Mouse (Mus musculus) neural tube, embryonic 12.5 days (tissue): Measurements from ENCODE around the gene Tnpo1. TPM values are rescaled to one million over a fixed set of nuclear protein-coding genes. Genes with fewer than 3 reads are reported as not detected.
A peak's percentile ranks its signal among the peaks of the same experiment; 100 is the strongest.

Source experiments
- ATAC-seq: fragments of 200-750 bp; cut with Nextera tagmentation; 2 replicates; pipeline ENCODE4 v1.8.0; 2017; ENCODE audit warnings: low read depth, mild to moderate bottlenecking, moderate TSS enrichment, moderate library complexity; ENCODE audit not compliant: low FRiP score
- H3K27ac ChIP-seq: fragments of 300-500 bp; sonication (generic); 2 replicates; pipeline ENCODE4 v1.5.1; 2016
- H3K27me3 ChIP-seq: fragments of 300-500 bp; sonication (generic); replicated peaks from 2 replicates; pipeline ENCODE4 v1.6.1; 2016; ENCODE audit warnings: mild to moderate bottlenecking
- H3K36me3 ChIP-seq: fragments of 300-500 bp; sonication (generic); 2 replicates; pipeline ENCODE4 v1.6.1; 2016; ENCODE audit warnings: mild to moderate bottlenecking
- H3K4me1 ChIP-seq: fragments of 300-500 bp; sonication (generic); 2 replicates; pipeline ENCODE4 v1.6.1; 2016
- H3K4me2 ChIP-seq: fragments of 300-500 bp; sonication (generic); replicated peaks from 2 replicates; pipeline ENCODE4 v1.6.1; 2016; ENCODE audit warnings: mild to moderate bottlenecking
- H3K4me3 ChIP-seq: fragments of 300-500 bp; sonication (generic); 2 replicates; pipeline ENCODE4 v1.5.1; 2016
- H3K9ac ChIP-seq: fragments of 300-500 bp; sonication (generic); 2 replicates; pipeline ENCODE4 v1.6.1; 2016; ENCODE audit warnings: mild to moderate bottlenecking
- H3K9me3 ChIP-seq: fragments of 300-500 bp; sonication (generic); 2 replicates; pipeline ENCODE4 v1.6.1; 2016; ENCODE audit warnings: mild to moderate bottlenecking
- WGBS: fragments of 180-500 bp; shearing (Covaris S2); methylation state at CpG from one replicate; pipeline ENCODE4 v1.1.7; 2016; 5-methylcytosine and 5-hydroxymethylcytosine counted together
- polyA plus RNA-seq: library from polyadenylated mRNA; unstranded; fragments of >200 nt; fragmentation: Nextera tagmentation; extraction: Ambion mirVana; gene quantifications from 2 replicates; pipeline ENCODE4 v1.2.1, GENCODE M21; 2016

The Tnpo1 gene
- polyA plus RNA-seq, 1 experiment from 2014 or later, result 76.4 TPM

DNA sequence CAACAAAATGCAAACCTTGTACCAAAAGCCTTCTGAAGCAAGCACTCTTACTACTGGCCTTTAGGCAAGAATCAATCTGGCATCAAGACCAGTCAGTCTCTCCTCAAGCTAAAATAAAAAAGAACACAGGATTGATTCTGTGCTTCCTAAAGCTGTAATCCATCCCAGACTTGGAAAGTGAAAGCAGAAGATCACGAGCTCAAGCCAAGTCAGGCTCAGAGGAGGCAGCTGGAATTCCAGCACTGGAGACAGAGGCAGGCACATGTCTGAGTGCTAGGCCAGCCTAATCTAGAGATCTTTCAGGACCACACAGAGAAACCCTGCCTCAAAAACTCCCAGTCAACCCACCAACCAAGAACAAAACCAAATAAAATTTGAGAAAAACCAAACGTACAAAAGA, 45.8 kb downstream of the Tnpo1 start:
- ATAC-seq, result no peak
- no peaks in the 10 kb centered on the region for H3K9me3 ChIP-seq

DNA sequence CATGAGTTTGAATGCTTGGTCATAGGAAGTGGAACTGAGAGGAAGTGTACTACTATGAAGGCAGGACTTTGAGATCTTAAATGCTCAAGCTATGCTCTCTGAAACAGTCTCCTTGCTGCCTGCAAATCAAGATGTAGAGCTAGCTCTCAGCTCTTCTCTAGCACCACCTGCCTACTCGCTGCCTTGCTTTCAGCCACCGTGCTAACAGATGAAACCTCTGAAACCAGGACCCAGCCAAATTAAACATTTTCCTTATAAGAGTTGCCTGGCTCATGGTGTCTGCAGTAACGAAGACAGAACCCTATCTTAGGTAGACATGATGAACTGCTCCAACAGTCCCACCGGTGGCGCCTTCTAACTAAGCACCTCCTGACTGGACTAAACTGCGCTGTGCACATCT, 46.8 kb downstream of the Tnpo1 start:
- Histone ChIP-seq H3K4me1 (no peaks in the 10 kb centered on the region), H3K27ac (no peak overlapping the region), H3K9me3 (no peaks in the 10 kb centered on the region), H3K4me2 (no peak overlapping the region), H3K4me3 (no peak overlapping the region), H3K9ac (no peak overlapping the region), H3K27me3 (no peaks in the 10 kb centered on the region), H3K36me3 (peaks cover 62% of the 10 kb centered on the region)
- ATAC-seq, result no peak
- WGBS, result 94% methylated on average over 6 of the region's 6 CpGs

More for the DNA sequence above, 45.8 kb downstream of the Tnpo1 start:
- no peaks in the 10 kb centered on the region for H3K4me1 ChIP-seq
- no peaks in the 10 kb centered on the region for H3K27me3 ChIP-seq
- no peak overlapping the region for H3K4me2 ChIP-seq
- WGBS, result 80% methylated on average over 2 of the region's 2 CpGs
- H3K36me3 ChIP-seq, result peaks cover 60% of the 10 kb centered on the region
- H3K9ac ChIP-seq, result no peak overlapping the region
- H3K4me3 ChIP-seq, result no peak overlapping the region
- no peak overlapping the region for H3K27ac ChIP-seq

DNA sequence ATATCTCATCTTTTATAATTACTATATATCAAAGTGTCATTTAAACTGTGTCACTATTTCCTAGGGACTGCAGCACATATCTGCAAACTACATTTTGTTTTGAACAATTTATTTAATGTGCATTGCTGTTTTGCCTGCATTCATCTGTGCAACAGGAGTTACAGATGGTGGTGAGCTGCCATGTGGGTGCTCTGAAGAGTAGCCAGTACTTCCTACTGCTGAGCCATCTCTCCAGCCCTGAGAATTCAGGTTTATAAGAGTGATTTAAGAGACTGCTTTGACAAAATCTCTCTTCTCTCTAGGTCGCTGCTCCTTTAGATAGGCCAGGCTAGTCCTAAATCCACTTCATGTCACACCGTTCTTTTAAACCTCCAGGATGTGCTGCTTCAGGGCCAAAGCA, 49.0 kb downstream of the Tnpo1 start:
- no peak overlapping the region for H3K27ac ChIP-seq
- no peaks in the 10 kb centered on the region for H3K4me1 ChIP-seq
- H3K4me3 ChIP-seq, result no peak overlapping the region
- H3K27me3 ChIP-seq, result no peaks in the 10 kb centered on the region
- WGBS, result 83% methylated on average over 2 of the region's 2 CpGs
- ATAC-seq, result no peak
- H3K9me3 ChIP-seq, result no peaks in the 10 kb centered on the region
- H3K9ac ChIP-seq, result no peak overlapping the region
- H3K4me2 ChIP-seq, result no peak overlapping the region
- peaks cover 53% of the 10 kb centered on the region for H3K36me3 ChIP-seq

DNA sequence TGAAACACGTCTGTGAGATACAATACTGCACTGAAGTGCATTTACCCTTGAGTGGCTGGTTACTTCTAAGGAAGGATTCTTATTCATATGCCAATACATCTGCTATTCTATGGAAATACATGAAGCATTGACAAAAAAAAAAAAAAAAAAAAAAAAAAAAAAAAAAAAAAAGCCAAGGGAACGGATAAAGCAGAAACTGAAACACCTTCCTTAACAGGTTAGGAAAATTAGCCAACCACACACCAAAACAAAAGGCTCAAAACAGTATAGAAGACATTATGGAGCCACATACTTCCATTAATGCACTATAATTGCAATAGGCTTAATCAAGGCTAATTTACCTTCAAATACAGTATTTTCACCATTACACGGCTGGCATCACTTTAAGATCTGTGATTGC, 51.5 kb downstream of the Tnpo1 start:
- Histone ChIP-seq H3K36me3 (peaks cover 64% of the 10 kb centered on the region), H3K27ac (no peak overlapping the region), H3K4me2 (no peak overlapping the region), H3K27me3 (no peaks in the 10 kb centered on the region), H3K4me3 (no peak overlapping the region), H3K9me3 (no peaks in the 10 kb centered on the region), H3K9ac (no peak overlapping the region), H3K4me1 (no peaks in the 10 kb centered on the region)
- WGBS, result 83% methylated on average over 3 of the region's 3 CpGs
- ATAC-seq, result no peak

DNA sequence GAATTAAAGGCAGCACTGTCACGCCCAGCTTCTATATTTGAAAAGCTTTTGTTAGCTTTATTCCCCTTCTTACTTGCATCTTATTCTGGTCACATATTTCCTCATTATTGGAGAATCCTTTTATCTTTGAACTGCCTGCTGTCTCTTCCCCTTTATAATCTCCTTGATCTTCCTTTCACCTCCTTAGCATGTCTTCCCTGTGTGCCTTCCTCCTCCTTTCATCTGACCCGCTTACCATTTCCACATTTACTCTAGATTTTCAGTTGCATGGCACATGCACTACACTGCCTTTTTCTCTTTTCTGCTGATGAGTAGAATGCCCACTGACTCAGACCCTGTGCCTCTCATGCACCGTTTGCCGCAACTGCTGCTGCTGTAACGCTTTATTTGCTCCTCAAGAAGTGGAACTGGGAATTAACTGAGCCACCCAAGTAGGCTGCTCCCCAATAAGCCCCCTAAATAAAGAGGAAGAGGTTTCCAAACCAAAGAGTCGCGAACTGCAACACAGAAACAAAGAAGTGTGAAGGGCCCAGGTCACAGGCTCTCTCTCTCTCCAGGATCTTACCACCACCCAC, 53.8 kb downstream of the Tnpo1 start:
- Histone ChIP-seq H3K4me3 (no peak overlapping the region), H3K4me1 (no peaks in the 10 kb centered on the region), H3K36me3 (peaks cover 70% of the 10 kb centered on the region), H3K4me2 (no peak overlapping the region), H3K27ac (no peak overlapping the region), H3K9me3 (no peaks in the 10 kb centered on the region), H3K9ac (no peak overlapping the region), H3K27me3 (no peaks in the 10 kb centered on the region)
- no peak for ATAC-seq
- WGBS, result 81% methylated on average over 7 of the region's 7 CpGs

DNA sequence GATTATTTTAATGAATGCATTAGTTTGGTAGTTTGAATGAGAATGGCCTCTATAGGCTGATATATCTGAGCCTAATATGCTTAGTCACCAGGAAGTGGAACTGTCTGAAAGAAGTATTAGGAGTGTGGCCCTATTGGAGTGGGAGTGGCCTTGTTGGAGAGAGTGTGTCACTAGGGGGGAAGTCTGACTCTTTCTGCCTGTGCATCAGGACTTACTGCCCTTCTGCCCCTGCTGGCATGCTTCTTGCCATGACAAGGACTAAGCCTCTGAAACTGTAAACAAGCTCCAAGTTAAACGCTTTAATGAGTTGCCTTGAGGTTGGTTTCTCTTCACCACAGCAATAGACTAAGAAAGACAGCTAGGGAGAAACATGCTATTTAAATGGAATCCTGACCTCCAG, 54.9 kb downstream of the Tnpo1 start:
- no peak for ATAC-seq
- no peaks in the 10 kb centered on the region for H3K27me3 ChIP-seq
- H3K9ac ChIP-seq, result no peak overlapping the region
- no peaks in the 10 kb centered on the region for H3K9me3 ChIP-seq
- H3K4me3 ChIP-seq, result no peak overlapping the region
- no peak overlapping the region for H3K27ac ChIP-seq
- 86% methylated on average over 1 of the region's 1 CpGs for WGBS
- H3K4me2 ChIP-seq, result no peak overlapping the region
- peaks cover 74% of the 10 kb centered on the region for H3K36me3 ChIP-seq
- H3K4me1 ChIP-seq, result no peaks in the 10 kb centered on the region

DNA sequence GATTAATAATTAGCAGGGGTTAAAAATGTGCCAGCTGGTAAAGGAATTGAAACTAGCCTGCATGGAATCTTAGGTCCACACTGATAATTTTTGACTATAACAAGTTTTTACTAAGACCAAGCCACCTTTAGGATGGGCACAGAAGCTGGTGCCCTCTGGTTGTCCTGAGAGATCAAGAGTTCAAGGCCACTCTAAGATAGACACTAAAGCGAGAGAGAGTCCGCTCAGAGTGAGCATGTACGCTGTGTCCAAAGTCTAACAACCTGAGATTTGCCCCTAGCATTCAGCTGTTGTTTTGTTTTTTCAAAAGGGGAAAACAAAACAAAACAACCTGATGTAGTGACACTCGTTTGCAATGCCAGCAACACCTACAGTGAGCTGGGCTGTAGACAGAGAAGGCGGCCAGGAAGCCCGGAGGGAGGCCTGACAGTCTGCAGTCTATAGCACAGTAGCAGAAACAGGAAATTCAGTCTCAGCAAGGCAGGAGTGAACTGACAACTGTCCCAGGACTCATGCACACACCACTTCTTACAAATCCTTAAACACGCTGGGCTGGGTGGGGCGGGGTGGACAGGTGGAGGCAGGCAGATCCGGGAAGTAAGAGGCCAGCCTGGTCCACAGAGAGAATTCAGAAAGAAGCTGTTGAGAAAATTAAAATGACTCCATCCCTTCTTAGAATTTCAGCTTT, 57.8 kb downstream of the Tnpo1 start:
- Histone ChIP-seq H3K27ac (no peak overlapping the region), H3K27me3 (no peaks in the 10 kb centered on the region), H3K4me3 (no peak overlapping the region), H3K4me1 (no peaks in the 10 kb centered on the region), H3K9ac (no peak overlapping the region), H3K9me3 (no peaks in the 10 kb centered on the region), H3K4me2 (no peak overlapping the region), H3K36me3 (peaks cover 81% of the 10 kb centered on the region)
- ATAC-seq, result no peak
- WGBS, result 93% methylated on average over 9 of the region's 9 CpGs

DNA sequence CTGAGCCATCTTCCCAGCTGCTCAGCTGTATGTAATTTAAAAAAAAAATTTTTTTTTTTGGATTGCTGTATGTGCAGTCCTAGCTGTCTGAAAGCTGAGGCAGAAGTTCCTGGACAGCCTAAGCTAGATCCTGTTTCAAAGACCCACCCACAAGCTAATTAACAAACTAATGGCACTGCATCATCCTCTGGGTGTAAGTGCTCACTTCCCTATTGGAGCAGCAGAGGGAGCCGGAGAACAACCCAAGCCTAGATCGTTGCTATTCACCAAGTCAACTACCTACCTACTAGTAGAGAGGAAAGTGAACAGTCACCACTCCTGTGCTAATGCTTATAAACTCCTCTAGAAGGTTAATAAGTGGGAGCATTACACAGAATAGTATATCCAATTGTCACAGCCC, 58.4 kb downstream of the Tnpo1 start:
- peaks cover 84% of the 10 kb centered on the region for H3K36me3 ChIP-seq

DNA sequence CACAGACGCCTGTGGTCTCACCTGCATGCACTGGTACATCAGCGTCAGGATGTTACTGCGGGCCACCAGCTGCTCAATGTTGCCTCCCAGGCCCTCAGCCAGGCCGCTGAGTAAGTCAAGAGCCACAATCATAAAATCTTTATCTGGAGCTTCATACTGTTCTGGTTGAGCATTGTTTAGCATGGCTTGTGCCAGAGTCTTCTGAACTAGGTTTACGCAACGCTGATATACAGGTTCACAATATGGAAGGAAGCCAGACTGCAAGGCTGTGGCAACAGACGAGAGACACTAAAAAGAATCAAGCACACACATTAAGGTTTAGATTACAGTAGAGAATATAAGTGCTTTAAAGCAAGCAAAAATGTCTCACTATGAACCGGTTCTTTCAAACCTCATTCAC, 70.9 kb downstream of the Tnpo1 start:
- no peak overlapping the region for H3K27ac ChIP-seq
- H3K9ac ChIP-seq, result no peak overlapping the region
- no peak overlapping the region for H3K4me2 ChIP-seq
- ATAC-seq, result no peak
- no peaks in the 10 kb centered on the region for H3K4me1 ChIP-seq
- WGBS, result 94% methylated on average over 8 of the region's 8 CpGs
- H3K4me3 ChIP-seq, result no peak overlapping the region
- peaks cover 72% of the 10 kb centered on the region for H3K36me3 ChIP-seq
- no peaks in the 10 kb centered on the region for H3K9me3 ChIP-seq
- H3K27me3 ChIP-seq, result no peaks in the 10 kb centered on the region

More for the DNA sequence above, 58.4 kb downstream of the Tnpo1 start:
- no peak overlapping the region for H3K4me3 ChIP-seq
- no peaks in the 10 kb centered on the region for H3K9me3 ChIP-seq
- H3K4me1 ChIP-seq, result no peaks in the 10 kb centered on the region
- H3K4me2 ChIP-seq, result no peak overlapping the region
- no peak overlapping the region for H3K27ac ChIP-seq
- H3K27me3 ChIP-seq, result no peaks in the 10 kb centered on the region
- H3K9ac ChIP-seq, result no peak overlapping the region
- 59% methylated on average over 2 of the region's 2 CpGs for WGBS
- ATAC-seq, result no peak

DNA sequence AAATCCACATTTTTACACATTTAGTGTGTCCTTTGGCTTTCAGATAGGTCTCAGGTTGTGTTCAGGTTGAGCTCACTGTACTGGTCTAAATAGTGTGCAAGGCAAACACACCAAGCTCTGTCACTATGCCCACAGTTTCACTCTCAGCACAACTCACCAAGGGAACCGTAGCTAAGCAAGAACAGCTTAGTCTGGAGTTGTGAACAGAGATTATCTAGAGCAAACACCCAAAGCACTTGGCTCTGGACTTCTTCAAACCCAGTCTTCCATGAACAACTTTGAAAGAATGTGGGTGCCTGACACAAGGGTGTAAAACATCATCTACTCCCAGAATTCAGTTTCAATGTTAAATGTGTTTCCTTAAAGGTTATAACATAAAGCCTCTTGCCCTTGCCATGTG, 80.4 kb downstream of the Tnpo1 start:
- peaks cover 51% of the 10 kb centered on the region for H3K36me3 ChIP-seq

DNA sequence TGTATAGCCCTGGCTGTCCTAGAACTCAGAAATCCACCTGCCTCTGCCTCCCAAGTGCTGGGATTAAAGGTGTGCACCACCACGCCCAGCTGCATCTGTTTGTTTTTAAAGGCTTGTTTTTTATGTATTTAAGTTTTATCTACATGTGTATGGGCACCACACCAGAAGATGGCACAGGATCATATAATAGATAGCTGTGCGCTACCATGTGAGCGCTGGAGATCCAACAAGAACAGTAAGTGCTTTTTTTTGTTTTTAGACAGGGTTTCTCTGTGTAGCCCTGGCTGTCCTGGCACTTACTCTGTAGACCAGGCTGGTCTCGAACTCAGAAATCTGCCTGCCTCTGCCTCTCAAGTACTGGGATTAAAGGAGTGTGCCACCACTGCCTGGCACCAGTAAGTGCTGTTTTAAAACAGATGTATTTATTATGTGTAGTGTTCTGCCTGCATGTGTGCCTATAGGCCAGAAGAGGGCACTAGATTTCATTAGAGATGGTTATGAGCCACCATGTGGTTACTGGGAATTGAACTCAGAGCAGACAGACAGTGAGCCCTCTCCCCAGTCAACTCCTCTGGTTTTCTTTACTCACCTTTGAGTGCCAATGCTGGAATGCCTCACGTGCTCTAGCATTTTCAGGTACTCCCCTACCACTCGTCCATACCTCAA, 89.6 kb downstream of the Tnpo1 start:
- Histone ChIP-seq H3K4me2 (no peak overlapping the region), H3K9ac (no peak overlapping the region), H3K4me1 (no peaks in the 10 kb centered on the region), H3K27me3 (no peaks in the 10 kb centered on the region), H3K27ac (no peak overlapping the region), H3K9me3 (no peaks in the 10 kb centered on the region), H3K4me3 (no peak overlapping the region), H3K36me3 (peaks cover 30% of the 10 kb centered on the region)
- ATAC-seq, result peak; percentile 43; the same call in 1 of the 2 replicates
- WGBS, result 92% methylated on average over 6 of the region's 6 CpGs

More for the DNA sequence above, 80.4 kb downstream of the Tnpo1 start:
- Histone ChIP-seq H3K27me3 (no peaks in the 10 kb centered on the region), H3K9ac (no peak overlapping the region), H3K9me3 (no peaks in the 10 kb centered on the region), H3K4me3 (no peak overlapping the region), H3K27ac (no peak overlapping the region), H3K4me2 (no peak overlapping the region), H3K4me1 (no peaks in the 10 kb centered on the region)
- no peak for ATAC-seq
- WGBS, result 92% methylated on average over 1 of the region's 1 CpGs

DNA sequence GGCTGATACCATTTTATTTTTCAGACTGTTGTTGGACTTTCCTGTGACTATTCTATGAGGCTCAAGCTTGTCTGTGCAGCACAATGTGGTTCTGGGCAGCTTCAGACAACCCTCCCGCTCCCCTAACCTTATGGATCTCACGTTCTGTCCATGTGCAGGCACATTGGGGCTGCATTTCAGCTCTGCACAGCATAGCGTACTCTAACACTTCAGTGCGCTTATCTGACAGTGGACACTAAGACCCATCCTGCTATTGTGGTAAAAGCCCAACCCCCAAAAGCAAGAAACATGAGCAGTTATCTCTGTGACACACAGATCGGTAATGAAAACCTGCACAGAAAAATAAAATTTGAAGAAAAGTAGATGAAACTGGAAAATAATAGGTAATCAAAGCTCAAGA, 90.4 kb downstream of the Tnpo1 start:
- WGBS, result 86% methylated on average over 5 of the region's 5 CpGs
- ATAC-seq, result no peak

More for the DNA sequence above, 90.4 kb downstream of the Tnpo1 start:
- no peak overlapping the region for H3K9ac ChIP-seq
- peaks cover 25% of the 10 kb centered on the region for H3K36me3 ChIP-seq
- no peaks in the 10 kb centered on the region for H3K9me3 ChIP-seq
- H3K27ac ChIP-seq, result no peak overlapping the region
- H3K4me2 ChIP-seq, result no peak overlapping the region
- no peaks in the 10 kb centered on the region for H3K4me1 ChIP-seq
- no peak overlapping the region for H3K4me3 ChIP-seq
- H3K27me3 ChIP-seq, result no peaks in the 10 kb centered on the region
